Comparison of ENCODE assay signal across 25 mouse cellular contexts in the genomic region with DNA sequence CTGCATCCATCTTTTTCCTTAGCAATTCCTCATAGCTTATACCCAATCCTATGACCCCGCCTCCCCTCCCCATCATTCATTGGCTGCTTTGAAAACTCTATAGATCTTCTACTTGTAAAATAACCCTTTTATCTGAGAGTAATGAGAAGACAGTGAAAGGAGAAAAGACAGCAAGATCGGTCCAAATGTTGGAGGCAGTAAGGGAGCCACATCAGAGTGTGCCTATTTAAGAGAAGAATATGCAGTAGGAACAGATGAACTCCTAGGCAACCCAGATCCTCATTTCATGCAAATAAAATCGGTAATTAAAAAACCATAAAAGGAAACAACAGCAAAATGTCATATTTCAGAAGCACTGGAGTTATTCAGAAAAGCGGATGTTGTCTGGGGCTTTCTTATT. TPM values are rescaled to one million over a fixed set of nuclear protein-coding genes. Genes with fewer than 3 reads are reported as not detected.
"Had no signal": no experiment of that assay in that cellular context is flagged by ENCODE, and none has a peak within 500 bp of the region (broad histone marks: within the 10 kb centered on the region; RNA-seq: fewer than 3 reads in every experiment).

No protein-coding gene starts in this region.

- H3K36me3 ChIP-seq: limb, embryonic 12.5 days; limb, embryonic 15.5 days; midbrain, embryonic 12.5 days; midbrain, embryonic 15.5 days; neural tube, embryonic 12.5 days; neural tube, embryonic 15.5 days; stomach, embryonic 15.5 days had no signal

- H3K9ac ChIP-seq: limb, embryonic 12.5 days; limb, embryonic 15.5 days; liver, embryonic 14.5 days; liver, postnatal 0 days; lung, embryonic 14.5 days; midbrain, embryonic 12.5 days; midbrain, embryonic 15.5 days; neural tube, embryonic 12.5 days; neural tube, embryonic 15.5 days; stomach, embryonic 15.5 days had no signal

- DNase-seq: kidney, adult 18-20 months; kidney, adult 9 months; kidney, postnatal 25 days; left cerebral cortex, postnatal 4 days; liver, postnatal 0 days; lung, embryonic 14.5 days; right cerebral cortex, postnatal 25 days; spleen, adult 18-20 months; thymus, postnatal 25 days had no signal

- H3K9me3 ChIP-seq: limb, embryonic 12.5 days; limb, embryonic 15.5 days; midbrain, embryonic 12.5 days; midbrain, embryonic 15.5 days; neural tube, embryonic 12.5 days; neural tube, embryonic 15.5 days; stomach, embryonic 15.5 days had no signal

- H3K4me1 ChIP-seq: limb, embryonic 15.5 days; midbrain, embryonic 12.5 days; midbrain, embryonic 15.5 days; neural tube, embryonic 12.5 days; stomach, embryonic 15.5 days had no signal

- H3K4me2 ChIP-seq: limb, embryonic 12.5 days; limb, embryonic 15.5 days; liver, embryonic 11.5 days; lung, embryonic 14.5 days; midbrain, embryonic 12.5 days; midbrain, embryonic 15.5 days; neural tube, embryonic 12.5 days; neural tube, embryonic 15.5 days; stomach, embryonic 15.5 days had no signal

- H3K27ac ChIP-seq: kidney, postnatal 0 days; limb, embryonic 12.5 days; limb, embryonic 15.5 days; liver, embryonic 14.5 days; macrophage; midbrain, embryonic 12.5 days; midbrain, embryonic 15.5 days; neural tube, embryonic 12.5 days; neural tube, embryonic 15.5 days; stomach, embryonic 15.5 days had no signal

- H3K4me3 ChIP-seq: limb, embryonic 12.5 days; limb, embryonic 15.5 days; midbrain, embryonic 12.5 days; midbrain, embryonic 15.5 days; neural tube, embryonic 12.5 days; neural tube, embryonic 15.5 days; stomach, embryonic 15.5 days had no signal

- H3K27me3 ChIP-seq: limb, embryonic 12.5 days; limb, embryonic 15.5 days; midbrain, embryonic 12.5 days; midbrain, embryonic 15.5 days; neural tube, embryonic 12.5 days; neural tube, embryonic 15.5 days; stomach, embryonic 15.5 days had no signal

- ATAC-seq: intestine, embryonic 16.5 days; liver, postnatal 0 days; lung, postnatal 0 days; midbrain, embryonic 15.5 days had no signal

RNA-seq across cellular contexts. Expression of a gene that starts 35.8 kb away (rescaled TPM):
- total RNA-seq: left cerebral cortex, postnatal 14 days; megakaryocyte, adult 5-6 weeks had no signal
- polyA plus RNA-seq: kidney, postnatal 0 days; liver, postnatal 0 days; lung, postnatal 0 days; macrophage; thymus, postnatal 0 days had no signal
